Mouse (Mus musculus) MEL (cell line): ENCODE measurements around the gene 4930539E08Rik. TPM values are rescaled to one million over a fixed set of nuclear protein-coding genes. Genes with fewer than 3 reads are reported as not detected.
A peak's percentile ranks its signal among the peaks of the same experiment; 100 is the strongest.

Source experiments
- DNase-seq: peaks from one replicate; pipeline ENCODE4 v3.0.0; 2011; ENCODE audit warnings: low read depth, low spot score
- H3K27ac ChIP-seq: 2 replicates; pipeline ENCODE4 v1.5.1; 2012; ENCODE audit warnings: low read depth, mild to moderate bottlenecking, control low read depth, low read length, moderate library complexity; ENCODE audit not compliant: control insufficient read depth
- H3K27me3 ChIP-seq, 2 experiments: fragments of 150-350 bp in 1 of 2; sonication (generic) in 1 of 2; 2 replicates each; pipeline ENCODE4 v1.6.1; 2012; ENCODE audit warnings: low read length in 2 of 2, mild to moderate bottlenecking in 2 of 2, improper control_type of control experiment in 1 of 2, moderate library complexity in 1 of 2; ENCODE audit not compliant: insufficient read depth in 2 of 2, control insufficient read depth in 1 of 2
- H3K36me3 ChIP-seq, 2 experiments: 2 replicates each; pipeline ENCODE4 v1.6.1; 2012 to 2014; ENCODE audit warnings: low read length in 2 of 2, improper control_type of control experiment in 1 of 2, inconsistent platforms in 1 of 2, mild to moderate bottlenecking in 1 of 2; ENCODE audit not compliant: insufficient read depth in 2 of 2, control insufficient read depth in 1 of 2
- H3K4me1 ChIP-seq, 2 experiments: fragments of 150-350 bp in 1 of 2; sonication (generic) in 1 of 2; 2 replicates each; pipeline ENCODE4 v1.6.1; 2012; ENCODE audit warnings: low read length in 2 of 2, improper control_type of control experiment in 1 of 2, mild to moderate bottlenecking in 1 of 2; ENCODE audit not compliant: insufficient read depth in 2 of 2, control insufficient read depth in 1 of 2
- H3K4me3 ChIP-seq, 2 experiments: fragments of 150-350 bp in 1 of 2; sonication (generic) in 1 of 2; 2 replicates each; pipeline ENCODE4 v1.5.1; 2012; ENCODE audit warnings: low read depth in 2 of 2, low read length in 2 of 2, mild to moderate bottlenecking in 2 of 2, moderate library complexity in 2 of 2, control low read depth in 1 of 2, improper control_type of control experiment in 1 of 2; ENCODE audit not compliant: control insufficient read depth in 1 of 2, insufficient read depth in 1 of 2
- H3K79me2 ChIP-seq: 2 replicates; pipeline ENCODE4 v1.6.1; 2012; ENCODE audit warnings: mild to moderate bottlenecking, low read length, moderate library complexity; ENCODE audit not compliant: control insufficient read depth, poor library complexity, insufficient read depth
- H3K9ac ChIP-seq: 2 replicates; pipeline ENCODE4 v1.6.1; 2012; ENCODE audit warnings: low read depth, mild to moderate bottlenecking, control low read depth, low read length, moderate library complexity; ENCODE audit not compliant: control insufficient read depth, poor library complexity, severe bottlenecking
- H3K9me3 ChIP-seq: fragments of 150-350 bp; sonication (generic); replicated peaks from 2 replicates; pipeline ENCODE4 v1.6.1; 2012; ENCODE audit warnings: mild to moderate bottlenecking, low read length, improper control_type of control experiment, moderate library complexity; ENCODE audit not compliant: insufficient read depth
- BHLHE40 ChIP-seq: IDR thresholded peaks from 2 replicates; pipeline ENCODE4 v1.6.1; 2012; ENCODE audit warnings: low read depth, mild to moderate bottlenecking, inconsistent platforms, low read length, improper control_type of control experiment, borderline replicate concordance
- CHD1 ChIP-seq: IDR thresholded peaks from 2 replicates; pipeline ENCODE4 v1.6.1; 2012; ENCODE audit warnings: low read depth, mild to moderate bottlenecking, inconsistent platforms, low read length, improper control_type of control experiment
- CHD2 ChIP-seq: IDR thresholded peaks from 2 replicates; pipeline ENCODE4 v1.6.1; 2011; ENCODE audit warnings: low read length, improper control_type of control experiment
- CTCF ChIP-seq, 3 experiments: IDR thresholded peaks in 2 of 3; conservative IDR thresholded peaks in 1 of 3; 2 replicates each; pipeline ENCODE4 v1.5.1; 2011 to 2012; ENCODE audit warnings: low read length in 3 of 3, low read depth in 2 of 3, mild to moderate bottlenecking in 2 of 3, improper control_type of control experiment in 1 of 3, inconsistent platforms in 1 of 3, mixed read lengths in 1 of 3, moderate library complexity in 1 of 3; ENCODE audit not compliant: control insufficient read depth in 1 of 3, insufficient read depth in 1 of 3, poor library complexity in 1 of 3, severe bottlenecking in 1 of 3
- E2F4 ChIP-seq: IDR thresholded peaks from 2 replicates; pipeline ENCODE4 v1.6.1; 2011; ENCODE audit warnings: low read depth, low read length, improper control_type of control experiment, borderline replicate concordance
- ELF1 ChIP-seq: IDR thresholded peaks from 2 replicates; pipeline ENCODE4 v1.6.1; 2014; ENCODE audit warnings: low read depth, mild to moderate bottlenecking, inconsistent platforms, low read length, improper control_type of control experiment, moderate library complexity
- EP300 ChIP-seq, 2 experiments: IDR thresholded peaks; 2 replicates each; pipeline ENCODE4 v1.6.1; 2011; ENCODE audit warnings: improper control_type of control experiment in 2 of 2, low read length in 2 of 2, low read depth in 1 of 2, mild to moderate bottlenecking in 1 of 2
- ETS1 ChIP-seq: IDR thresholded peaks from 2 replicates; pipeline ENCODE4 v1.6.1; 2012; ENCODE audit warnings: low read depth, mild to moderate bottlenecking, inconsistent platforms, low read length, improper control_type of control experiment, moderate library complexity
- HCFC1 ChIP-seq: IDR thresholded peaks from 2 replicates; pipeline ENCODE4 v1.6.1; 2012; ENCODE audit warnings: low read depth, mild to moderate bottlenecking, inconsistent platforms, low read length, improper control_type of control experiment, moderate library complexity
- JUND ChIP-seq: IDR thresholded peaks from 2 replicates; pipeline ENCODE4 v1.6.1; 2011; ENCODE audit warnings: low read depth, mild to moderate bottlenecking, improper control_type of control experiment, low read length
- MAFK ChIP-seq: IDR thresholded peaks from 2 replicates; pipeline ENCODE4 v1.6.1; 2011; ENCODE audit warnings: low read depth, mild to moderate bottlenecking, low read length, improper control_type of control experiment, borderline replicate concordance
- MAX ChIP-seq: IDR thresholded peaks from 2 replicates; pipeline ENCODE4 v1.6.1; 2011; ENCODE audit warnings: low read length, improper control_type of control experiment
- MAZ ChIP-seq: IDR thresholded peaks from 2 replicates; pipeline ENCODE4 v1.6.1; 2012; ENCODE audit warnings: low read depth, mild to moderate bottlenecking, inconsistent platforms, low read length, improper control_type of control experiment
- MYB ChIP-seq: IDR thresholded peaks from 2 replicates; pipeline ENCODE4 v1.6.1; 2011; ENCODE audit warnings: mild to moderate bottlenecking, low read depth, low read length, improper control_type of control experiment
- MYC ChIP-seq: IDR thresholded peaks from 2 replicates; pipeline ENCODE4 v1.6.1; 2011; ENCODE audit warnings: low read depth, mild to moderate bottlenecking, low read length, improper control_type of control experiment, moderate library complexity
- NELFE ChIP-seq: IDR thresholded peaks from 2 replicates; pipeline ENCODE4 v1.6.1; 2011; ENCODE audit warnings: low read depth, low read length, improper control_type of control experiment
- POLR2AphosphoS2 ChIP-seq: IDR thresholded peaks from 2 replicates; pipeline ENCODE4 v1.6.1; 2011; ENCODE audit warnings: low read length, improper control_type of control experiment
- RAD21 ChIP-seq: IDR thresholded peaks from 2 replicates; pipeline ENCODE4 v1.6.1; 2011; ENCODE audit warnings: mild to moderate bottlenecking, low read depth, low read length, improper control_type of control experiment
- RCOR1 ChIP-seq: IDR thresholded peaks from 2 replicates; pipeline ENCODE4 v1.6.1; 2012; ENCODE audit warnings: low read depth, mild to moderate bottlenecking, inconsistent platforms, low read length, improper control_type of control experiment
- SMC3 ChIP-seq: IDR thresholded peaks from 2 replicates; pipeline ENCODE4 v1.6.1; 2011; ENCODE audit warnings: low read depth, low read length, improper control_type of control experiment
- TAL1 ChIP-seq: IDR thresholded peaks from 2 replicates; pipeline ENCODE4 v1.6.1; 2012; ENCODE audit warnings: mild to moderate bottlenecking, inconsistent platforms, low read length, moderate library complexity, mixed read lengths
- TBP ChIP-seq: IDR thresholded peaks from 2 replicates; pipeline ENCODE4 v1.8.0; 2011; ENCODE audit warnings: low read depth, low read length, improper control_type of control experiment
- TCF12 ChIP-seq: IDR thresholded peaks from 2 replicates; pipeline ENCODE4 v1.6.1; 2014; ENCODE audit warnings: low read depth, mild to moderate bottlenecking, inconsistent platforms, low read length, improper control_type of control experiment, moderate library complexity
- UBTF ChIP-seq: IDR thresholded peaks from 2 replicates; pipeline ENCODE4 v1.6.1; 2012; ENCODE audit warnings: low read depth, mild to moderate bottlenecking, inconsistent platforms, low read length, improper control_type of control experiment, moderate library complexity, borderline replicate concordance; ENCODE audit not compliant: insufficient read depth
- ZC3H11A ChIP-seq: IDR thresholded peaks from 2 replicates; pipeline ENCODE4 v1.6.1; 2012; ENCODE audit warnings: low read depth, mild to moderate bottlenecking, inconsistent platforms, low read length, improper control_type of control experiment
- ZKSCAN1 ChIP-seq: IDR thresholded peaks from 2 replicates; pipeline ENCODE4 v1.6.1; 2012; ENCODE audit warnings: low read depth, mild to moderate bottlenecking, inconsistent platforms, low read length, improper control_type of control experiment, moderate library complexity
- ZNF384 ChIP-seq: IDR thresholded peaks from 2 replicates; pipeline ENCODE4 v1.6.1; 2012; ENCODE audit warnings: low read depth, mild to moderate bottlenecking, inconsistent platforms, low read length, improper control_type of control experiment
- polyA plus RNA-seq, 2 experiments: library from polyadenylated mRNA; stranded (reverse) in 1 of 2; unstranded in 1 of 2; fragments of >175 nt in 1 of 2; fragments of >200 nt in 1 of 2; gene quantifications; 2 replicates each; pipeline versions ENCODE4 v1.2.1 to v1.2.4; 2012; ENCODE audit warnings: low replicate concordance in 2 of 2, low read depth in 1 of 2; ENCODE audit not compliant: insufficient read length in 2 of 2, insufficient read depth in 1 of 2, missing spikeins in 1 of 2
- total RNA-seq: library from RNA; depleted of rRNA; stranded (reverse); fragments of 300-350 nt; gene quantifications from 2 replicates; pipeline ENCODE4 v1.2.3, GENCODE M21; 2012

The 4930539E08Rik gene
- total and polyA plus RNA-seq, 3 experiments: 0.01 to 0.04 TPM; not detected in 1

- no peak for TF ChIP-seq ZC3H11A
- no peak for TF ChIP-seq MYC
- TF ChIP-seq ZKSCAN1: no peak
- no peak for TF ChIP-seq TCF12
- no peak for TF ChIP-seq EP300 (IDR thresholded peaks at IDR 0.05; ENCODE audit: low read depth in 1 of 2, low read length in 2 of 2)
- TF ChIP-seq HCFC1: no peak
- TF ChIP-seq SMC3: no peak
- TF ChIP-seq JUND: no peak
- TF ChIP-seq MYB: no peak
- TF ChIP-seq RCOR1: no peak
- no peak for TF ChIP-seq CHD2
- no peak overlapping the region for H3K27ac ChIP-seq
- no peaks in the 10 kb centered on the region for H3K4me1 ChIP-seq
- no peaks in the 10 kb centered on the region for H3K36me3 ChIP-seq
- no peaks in the 10 kb centered on the region for H3K79me2 ChIP-seq
- no peaks in the 10 kb centered on the region for H3K27me3 ChIP-seq
- no peak for DNase-seq
- H3K4me3 ChIP-seq: no peak overlapping the region
- no peaks in the 10 kb centered on the region for H3K9me3 ChIP-seq
- no peak overlapping the region for H3K9ac ChIP-seq
These were observed 9.7 kb downstream of the 4930539E08Rik start for GRCm38 (mm10) chr17:28905377-28905916.

- Histone ChIP-seq H3K4me3 (no peak overlapping the region), H3K4me1 (no peaks in the 10 kb centered on the region), H3K9ac (no peak overlapping the region), H3K27me3 (no peaks in the 10 kb centered on the region), H3K27ac (no peak overlapping the region), H3K79me2 (no peaks in the 10 kb centered on the region), H3K9me3 (no peaks in the 10 kb centered on the region), H3K36me3 (no peaks in the 10 kb centered on the region)
- TF ChIP-seq SMC3: peak; percentile 78
- TF ChIP-seq POLR2AphosphoS2: no peak
- no peak for TF ChIP-seq ZNF384
- TF ChIP-seq JUND: no peak
- TF ChIP-seq TBP: no peak
- no peak for TF ChIP-seq CHD1
- TF ChIP-seq EP300 (IDR thresholded peaks at IDR 0.05; ENCODE audit: low read depth in 1 of 2, low read length in 2 of 2): no peak
- TF ChIP-seq ZC3H11A: peak; percentile 46
- no peak for TF ChIP-seq MAZ
- TF ChIP-seq ELF1: no peak
- TF ChIP-seq ZKSCAN1: no peak
- TF ChIP-seq CHD2: no peak
- TF ChIP-seq E2F4: no peak
- TF ChIP-seq UBTF: no peak
- peak; percentile 87 to 93 (median 90) for TF ChIP-seq CTCF (IDR thresholded peaks at IDR 0.05 in 2 of 3, conservative IDR thresholded peaks at IDR 0.05 in 1 of 3; ENCODE audit: control insufficient read depth in 1 of 3, insufficient read depth in 1 of 3, low read depth in 2 of 3, low read length in 3 of 3, poor library complexity in 1 of 3, severe bottlenecking in 1 of 3)
- no peak for TF ChIP-seq MYB
- 0 out of 2 replicates have a peak, but pooled peaks have one; percentile 19 for TF ChIP-seq HCFC1
- no peak for TF ChIP-seq MAFK
- no peak for TF ChIP-seq RCOR1
- no peak for TF ChIP-seq NELFE
- no peak for TF ChIP-seq ETS1
- peak; percentile 54 for TF ChIP-seq RAD21
- TF ChIP-seq BHLHE40: peak; percentile 20; the same call in 1 of the 2 replicates
- no peak for TF ChIP-seq TAL1
- TF ChIP-seq MAX: 0 out of 2 replicates have a peak, but pooled peaks have one; percentile 18
- DNase-seq: peak; percentile 74
These were observed 10.4 kb downstream of the 4930539E08Rik start for GRCm38 (mm10) chr17:28904546-28905376.
